Mouse (Mus musculus) stomach, postnatal 0 days (tissue): ENCODE results near the gene Qtrt2. TPM values are rescaled to one million over a fixed set of nuclear protein-coding genes. Genes with fewer than 3 reads are reported as not detected.
A peak's percentile ranks its signal among the peaks of the same experiment; 100 is the strongest.

Source experiments
- ATAC-seq: fragments of 200-750 bp; cut with Nextera tagmentation; 2 replicates; pipeline ENCODE4 v1.8.0; 2017; ENCODE audit not compliant: low FRiP score, low TSS enrichment
- DNase-seq: peaks from one replicate; pipeline ENCODE4 v3.0.0-alpha.2; 2016; ENCODE audit warnings: low spot score
- H3K27ac ChIP-seq: fragments of 300-500 bp; sonication (generic); replicated peaks from 2 replicates; pipeline ENCODE4 v1.5.1; 2014; ENCODE audit warnings: mild to moderate bottlenecking, control low read depth
- H3K27me3 ChIP-seq: fragments of 300-500 bp; sonication (generic); 2 replicates; pipeline ENCODE4 v1.6.1; 2014; ENCODE audit warnings: low read length; ENCODE audit not compliant: control insufficient read depth, insufficient read depth
- H3K36me3 ChIP-seq: fragments of 300-500 bp; sonication (generic); 2 replicates; pipeline ENCODE4 v1.6.1; 2014; ENCODE audit warnings: low read length, mixed read lengths; ENCODE audit not compliant: control insufficient read depth, insufficient read depth
- H3K4me1 ChIP-seq: fragments of 300-500 bp; sonication (generic); replicated peaks from 2 replicates; pipeline ENCODE4 v1.6.1; 2014; ENCODE audit warnings: antibody characterized with exemption; ENCODE audit not compliant: control insufficient read depth, insufficient read depth
- H3K4me2 ChIP-seq: fragments of 300-500 bp; sonication (generic); replicated peaks from 2 replicates; pipeline ENCODE4 v1.6.1; 2014; ENCODE audit warnings: low read depth, mild to moderate bottlenecking, control low read depth, moderate library complexity
- H3K4me3 ChIP-seq: fragments of 300-500 bp; sonication (generic); 2 replicates; pipeline ENCODE4 v1.5.1; 2014; ENCODE audit warnings: low read depth, low read length, control low read depth
- H3K9ac ChIP-seq: fragments of 300-500 bp; sonication (generic); 2 replicates; pipeline ENCODE4 v1.6.1; 2014; ENCODE audit warnings: mild to moderate bottlenecking, low read length, control low read depth, mixed read lengths
- H3K9me3 ChIP-seq: fragments of 300-500 bp; sonication (generic); 2 replicates; pipeline ENCODE4 v1.6.1; 2016; ENCODE audit warnings: low read length; ENCODE audit not compliant: control insufficient read depth
- CTCF ChIP-seq: IDR thresholded peaks from 2 replicates; pipeline ENCODE4 v1.5.1; 2016; ENCODE audit warnings: antibody characterized with exemption, low read depth, mild to moderate bottlenecking, moderate library complexity
- EP300 ChIP-seq: optimal IDR thresholded peaks from 2 replicates; pipeline ENCODE3; 2016; ENCODE audit warnings: antibody characterized with exemption
- WGBS: fragments of 180-500 bp; shearing (Covaris S2); extraction: QIAGEN DNeasy Blood & Tissue Kit; methylation state at CpG from one replicate; pipeline ENCODE4 v1.1.7; 2014; 5-methylcytosine and 5-hydroxymethylcytosine counted together
- polyA plus RNA-seq: library from polyadenylated mRNA; unstranded; fragments of >200 nt; fragmentation: Nextera tagmentation; extraction: Ambion mirVana; gene quantifications from 2 replicates; pipeline ENCODE4 v1.2.1, GENCODE M21; 2015

Qtrt2 gene
- polyA plus RNA-seq, 1 experiment from 2014 or later: 10.9 TPM

DNA sequence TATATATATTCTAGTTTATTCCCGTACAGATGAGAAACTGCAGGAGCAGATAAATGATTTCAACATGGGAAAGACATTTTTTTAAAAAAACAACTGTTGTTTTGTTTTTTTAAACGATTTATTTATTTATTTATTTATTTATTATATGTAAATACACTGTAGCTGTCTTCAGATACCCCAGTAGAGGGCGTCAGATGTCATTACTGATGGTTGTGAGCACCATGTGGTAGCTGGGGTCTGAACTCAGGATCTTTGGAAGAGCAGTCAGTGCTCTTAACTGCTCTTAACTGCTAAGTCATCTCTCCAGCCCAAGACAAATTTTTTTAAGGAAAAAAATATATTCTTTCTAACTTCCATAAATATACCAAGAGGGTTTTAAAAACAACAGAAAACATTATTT, 45.0 kb downstream of the Qtrt2 start:
- 61% methylated on average over 3 of the region's 3 CpGs for WGBS
- Histone ChIP-seq H3K4me2 (no peak overlapping the region), H3K9ac (no peak overlapping the region), H3K36me3 (peaks cover 4% of the 10 kb centered on the region; the same call in 1 of the 2 replicates), H3K9me3 (no peaks in the 10 kb centered on the region), H3K4me1 (no peaks in the 10 kb centered on the region), H3K27ac (no peak overlapping the region), H3K4me3 (no peak overlapping the region), H3K27me3 (no peaks in the 10 kb centered on the region)
- DNase-seq (no peak), ATAC-seq (no peak)
- TF ChIP-seq EP300 (no peak), CTCF (peak; percentile 28; the same call in 1 of the 2 replicates)

GRCm38 (mm10) chr16:43879769-43880168, 46.8 kb downstream of the Qtrt2 start:
- H3K27ac ChIP-seq: no peak overlapping the region
- H3K4me1 ChIP-seq: no peaks in the 10 kb centered on the region
- H3K4me2 ChIP-seq: no peak overlapping the region
- 75% methylated on average over 6 of the region's 6 CpGs for WGBS
- no peaks in the 10 kb centered on the region for H3K9me3 ChIP-seq
- H3K9ac ChIP-seq: no peak overlapping the region
- no peak overlapping the region for H3K4me3 ChIP-seq
- ATAC-seq (no peak), DNase-seq (no peak)
- H3K36me3 ChIP-seq: peaks cover 13% of the 10 kb centered on the region; the same call in 1 of the 2 replicates
- H3K27me3 ChIP-seq: no peaks in the 10 kb centered on the region
- TF ChIP-seq EP300 (no peak), CTCF (no peak)

DNA sequence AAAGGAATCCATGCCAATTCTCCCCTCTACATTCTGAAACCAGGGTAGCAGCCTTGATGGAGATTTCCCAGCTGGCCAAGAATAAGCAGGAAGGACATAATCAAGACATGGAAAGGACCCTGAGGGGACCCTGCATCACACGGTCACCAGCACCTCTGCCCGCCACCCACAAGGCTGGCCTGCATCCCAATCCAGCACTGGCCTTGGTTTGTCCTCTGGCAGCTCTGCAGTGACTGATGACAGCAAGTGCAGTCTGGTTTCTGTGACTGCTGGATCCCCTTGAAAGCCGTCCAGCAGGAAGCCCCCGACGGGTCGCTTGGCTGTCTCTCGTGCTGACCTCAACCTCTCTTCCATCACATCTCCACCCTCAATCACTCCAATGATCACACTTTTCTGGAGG, 55.2 kb downstream of the Qtrt2 start:
- WGBS: 84% methylated on average over 7 of the region's 7 CpGs
- no peaks in the 10 kb centered on the region for H3K27me3 ChIP-seq
- peaks cover 16% of the 10 kb centered on the region for H3K36me3 ChIP-seq
- DNase-seq (no peak), ATAC-seq (no peak)
- no peak overlapping the region for H3K9ac ChIP-seq
- no peak overlapping the region for H3K27ac ChIP-seq
- H3K4me2 ChIP-seq: no peak overlapping the region
- H3K9me3 ChIP-seq: no peaks in the 10 kb centered on the region
- no peak for TF ChIP-seq CTCF
- no peak for TF ChIP-seq EP300
- no peak overlapping the region for H3K4me3 ChIP-seq
- H3K4me1 ChIP-seq: no peaks in the 10 kb centered on the region

DNA sequence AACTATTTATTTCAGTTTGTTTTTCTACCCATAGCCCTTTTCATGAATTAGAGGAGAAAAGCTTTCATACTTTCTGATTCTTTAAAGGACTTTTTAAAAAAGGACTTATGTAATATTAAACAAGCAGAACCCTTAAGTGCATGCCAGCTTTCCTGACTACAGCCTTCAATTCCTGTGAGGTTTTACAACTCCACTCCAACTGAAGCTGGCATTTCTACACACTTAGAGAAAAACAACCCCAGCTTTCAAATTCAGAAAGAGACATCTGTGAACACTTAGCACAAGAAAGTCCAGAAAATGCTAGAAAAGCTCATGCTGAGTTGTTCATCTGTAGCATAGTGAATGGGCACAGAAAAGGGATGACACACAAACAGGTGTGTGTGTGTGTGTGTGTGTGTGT, 56.8 kb downstream of the Qtrt2 start:
- H3K27ac ChIP-seq: no peak overlapping the region
- H3K9me3 ChIP-seq: no peaks in the 10 kb centered on the region
- H3K4me1 ChIP-seq: no peaks in the 10 kb centered on the region
- no peak overlapping the region for H3K4me3 ChIP-seq
- no peak overlapping the region for H3K9ac ChIP-seq
- TF ChIP-seq EP300 (no peak), CTCF (no peak)
- peaks cover 9% of the 10 kb centered on the region; the same call in 1 of the 2 replicates for H3K36me3 ChIP-seq
- H3K4me2 ChIP-seq: no peak overlapping the region
- ATAC-seq (no peak), DNase-seq (no peak)
- H3K27me3 ChIP-seq: no peaks in the 10 kb centered on the region

DNA sequence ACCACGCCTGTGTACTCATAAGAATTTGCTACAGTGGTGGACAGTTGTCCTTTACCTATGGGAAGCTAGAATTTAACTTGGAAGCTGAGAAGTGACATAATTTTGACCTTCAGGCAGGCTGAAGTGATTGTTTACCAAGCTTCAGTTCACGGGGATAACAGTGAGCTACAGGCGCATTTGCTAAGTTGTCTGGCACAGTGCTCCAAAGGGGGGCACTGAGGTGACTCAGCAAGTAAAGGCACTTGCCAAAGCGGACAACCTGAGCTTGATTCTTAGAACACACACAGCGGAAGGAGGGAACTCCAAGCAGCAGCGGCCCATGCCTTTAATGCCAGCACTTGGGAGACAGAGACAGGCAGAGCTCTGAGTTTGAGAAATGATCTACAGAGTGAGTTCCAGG, 66.0 kb downstream of the Qtrt2 start:
- Histone ChIP-seq H3K27me3 (no peaks in the 10 kb centered on the region), H3K4me2 (no peak overlapping the region), H3K9ac (no peak overlapping the region), H3K9me3 (no peaks in the 10 kb centered on the region), H3K4me3 (no peak overlapping the region), H3K36me3 (peaks cover 4% of the 10 kb centered on the region; the same call in 1 of the 2 replicates), H3K27ac (no peak overlapping the region), H3K4me1 (no peaks in the 10 kb centered on the region)
- WGBS: 56% methylated on average over 6 of the region's 6 CpGs
- ATAC-seq: no peak
- peak; percentile 29 for DNase-seq
- TF ChIP-seq CTCF (no peak), EP300 (no peak)

- H3K27me3 ChIP-seq: no peaks in the 10 kb centered on the region
- DNase-seq (no peak), ATAC-seq (no peak)
- no peaks in the 10 kb centered on the region for H3K9me3 ChIP-seq
- TF ChIP-seq EP300: no peak
- no peak for TF ChIP-seq CTCF
- no peaks in the 10 kb centered on the region for H3K4me1 ChIP-seq
- no peak overlapping the region for H3K4me3 ChIP-seq
- no peak overlapping the region for H3K9ac ChIP-seq
- 87% methylated on average over 5 of the region's 5 CpGs for WGBS
- no peak overlapping the region for H3K27ac ChIP-seq
- H3K4me2 ChIP-seq: no peak overlapping the region
- peaks cover 4% of the 10 kb centered on the region; the same call in 1 of the 2 replicates for H3K36me3 ChIP-seq
Measured at GRCm38 (mm10) chr16:43858941-43859476, 67.6 kb downstream of the Qtrt2 start.
